Mouse (Mus musculus): ENCODE measurements around the gene Map7. TPM values are rescaled to one million over a fixed set of nuclear protein-coding genes. Genes with fewer than 3 reads are reported as not detected.

Map7 gene
- polyA plus RNA-seq, 1 experiment = 30.0 TPM

DNA sequence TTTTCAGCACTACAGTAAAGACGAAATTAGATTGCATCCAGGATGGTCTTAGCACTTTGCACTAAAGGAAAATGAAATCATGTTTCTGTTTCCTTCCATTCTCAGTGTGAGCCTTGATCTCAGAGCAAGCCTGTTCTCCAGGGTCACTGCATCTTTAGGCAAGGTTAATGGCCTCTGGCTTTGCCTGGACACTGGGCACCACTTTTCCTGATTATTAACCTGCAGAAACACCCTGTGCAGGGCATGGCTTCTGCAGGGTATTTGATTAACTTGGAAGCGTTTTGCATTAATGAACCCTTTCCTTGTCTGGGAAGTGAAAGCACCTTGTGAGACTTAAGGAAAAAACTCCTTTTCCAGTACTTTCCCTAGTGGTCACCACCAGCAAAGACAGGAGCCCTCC lies 111.2 kb downstream of the Map7 start:
- Histone ChIP-seq H3K4me3 (ENCODE audit: insufficient read depth, low read depth, low read length) (no peak overlapping the region), H3K27ac (ENCODE audit: insufficient read depth, low read depth, low read length) (peak overlapping the region; percentile 21), H3K36me3 (ENCODE audit: control insufficient read depth, insufficient read depth, low read length) (no peaks in the 10 kb centered on the region), H3K27me3 (replicated peaks; ENCODE audit: control insufficient read depth, insufficient read depth, low read length) (no peaks in the 10 kb centered on the region), H3K4me1 (ENCODE audit: control insufficient read depth, insufficient read depth, low read length) (no peaks in the 10 kb centered on the region; the same call in 1 of the 2 replicates)
- TF ChIP-seq CTCF (conservative IDR thresholded peaks at IDR 0.05; ENCODE audit: insufficient read depth, insufficient read length, low read depth, low read length) (no peak), POLR2A (IDR thresholded peaks at IDR 0.05; ENCODE audit: low read depth, low read length) (no peak)
- 37% methylated on average over 2 of the region's 2 CpGs for WGBS
- DNase-seq = peak; percentile 90

DNA sequence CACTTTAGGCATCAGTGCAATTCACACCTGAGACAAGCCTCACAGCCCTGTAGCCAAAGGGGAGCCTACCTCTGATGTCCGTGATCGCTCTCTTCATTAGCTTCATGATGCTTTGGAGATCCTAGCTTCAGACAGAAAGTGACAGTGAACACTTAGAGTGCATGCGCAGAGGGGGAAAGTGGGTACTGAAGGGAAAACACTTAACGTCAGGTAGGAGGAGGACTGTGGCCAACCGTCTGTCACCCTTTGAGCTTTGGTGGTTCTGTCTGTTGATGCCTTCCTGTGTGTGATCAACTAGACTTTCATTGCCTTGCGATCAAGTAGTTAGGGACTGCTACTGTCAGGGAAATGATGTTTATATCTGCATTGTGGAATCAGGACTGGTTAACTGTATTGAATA lies 114.6 kb downstream of the Map7 start:
- H3K36me3 ChIP-seq (ENCODE audit: control insufficient read depth, insufficient read depth, low read length) = no peaks in the 10 kb centered on the region
- H3K4me3 ChIP-seq (ENCODE audit: insufficient read depth, low read depth, low read length) = no peak overlapping the region
- H3K27ac ChIP-seq (ENCODE audit: insufficient read depth, low read depth, low read length) = no peak overlapping the region
- H3K27me3 ChIP-seq (replicated peaks; ENCODE audit: control insufficient read depth, insufficient read depth, low read length) = no peaks in the 10 kb centered on the region
- no peak for DNase-seq
- H3K4me1 ChIP-seq (ENCODE audit: control insufficient read depth, insufficient read depth, low read length) = no peaks in the 10 kb centered on the region; the same call in 1 of the 2 replicates
- WGBS = 83% methylated on average over 6 of the region's 6 CpGs
- no peak for TF ChIP-seq POLR2A (IDR thresholded peaks at IDR 0.05; ENCODE audit: low read depth, low read length)
- TF ChIP-seq CTCF (conservative IDR thresholded peaks at IDR 0.05; ENCODE audit: insufficient read depth, insufficient read length, low read depth, low read length) = no peak

DNA sequence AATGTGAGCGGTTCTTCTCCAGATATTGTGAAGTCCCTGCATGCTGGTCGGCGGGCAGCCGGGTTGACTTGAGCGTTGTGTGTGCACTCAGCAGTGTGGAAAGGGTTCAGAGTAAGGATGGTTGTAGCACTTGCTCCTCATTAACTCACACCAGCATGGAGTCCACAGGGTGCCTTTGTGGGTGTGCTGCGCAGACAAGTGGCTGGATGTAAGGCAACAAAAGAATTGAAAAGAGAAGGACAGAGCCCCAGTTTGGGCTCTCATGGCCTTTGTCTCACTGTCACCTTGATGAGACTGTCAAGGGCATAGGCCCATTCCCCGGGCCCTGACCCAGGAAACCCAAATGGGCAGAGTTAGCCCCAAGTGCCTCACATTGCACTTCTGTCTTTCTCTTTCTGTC lies 116.2 kb downstream of the Map7 start:
- TF ChIP-seq CTCF (conservative IDR thresholded peaks at IDR 0.05; ENCODE audit: insufficient read depth, insufficient read length, low read depth, low read length) (no peak), POLR2A (IDR thresholded peaks at IDR 0.05; ENCODE audit: low read depth, low read length) (no peak)
- H3K4me3 ChIP-seq (ENCODE audit: insufficient read depth, low read depth, low read length) = no peak overlapping the region
- no peak overlapping the region for H3K27ac ChIP-seq (ENCODE audit: insufficient read depth, low read depth, low read length)
- DNase-seq = no peak
- no peaks in the 10 kb centered on the region for H3K4me1 ChIP-seq (ENCODE audit: control insufficient read depth, insufficient read depth, low read length)
- WGBS = 96% methylated on average over 7 of the region's 7 CpGs
- H3K27me3 ChIP-seq (replicated peaks; ENCODE audit: control insufficient read depth, insufficient read depth, low read length) = no peaks in the 10 kb centered on the region
- no peaks in the 10 kb centered on the region for H3K36me3 ChIP-seq (ENCODE audit: control insufficient read depth, insufficient read depth, low read length)

DNA sequence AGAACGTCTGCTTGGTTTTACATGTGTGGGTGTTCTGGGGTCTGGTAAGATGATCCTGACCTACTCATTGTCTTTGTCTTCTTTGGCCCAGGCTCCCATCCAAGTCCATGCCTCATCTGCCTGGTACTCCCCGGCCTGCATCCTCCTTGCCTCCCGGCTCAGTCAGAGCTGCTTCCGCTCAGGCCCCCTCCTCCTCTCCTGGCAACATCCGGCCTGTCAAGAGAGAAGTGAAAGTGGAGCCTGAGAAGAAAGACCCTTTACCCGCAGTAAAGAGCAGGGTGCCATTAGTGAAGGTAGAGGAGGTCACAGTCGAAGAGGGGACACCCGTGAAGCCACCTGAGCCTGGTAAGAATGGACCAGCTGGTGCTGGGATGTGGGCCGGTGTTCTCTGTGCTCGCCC lies 118.8 kb downstream of the Map7 start:
- Histone ChIP-seq H3K4me3 (ENCODE audit: insufficient read depth, low read depth, low read length) (no peak overlapping the region), H3K4me1 (ENCODE audit: control insufficient read depth, insufficient read depth, low read length) (no peaks in the 10 kb centered on the region), H3K27ac (ENCODE audit: insufficient read depth, low read depth, low read length) (no peak overlapping the region), H3K27me3 (replicated peaks; ENCODE audit: control insufficient read depth, insufficient read depth, low read length) (no peaks in the 10 kb centered on the region), H3K36me3 (ENCODE audit: control insufficient read depth, insufficient read depth, low read length) (no peaks in the 10 kb centered on the region)
- no peak for DNase-seq
- 68% methylated on average over 10 of the region's 10 CpGs for WGBS
- TF ChIP-seq CTCF (conservative IDR thresholded peaks at IDR 0.05; ENCODE audit: insufficient read depth, insufficient read length, low read depth, low read length) (no peak), POLR2A (IDR thresholded peaks at IDR 0.05; ENCODE audit: low read depth, low read length) (no peak)

DNA sequence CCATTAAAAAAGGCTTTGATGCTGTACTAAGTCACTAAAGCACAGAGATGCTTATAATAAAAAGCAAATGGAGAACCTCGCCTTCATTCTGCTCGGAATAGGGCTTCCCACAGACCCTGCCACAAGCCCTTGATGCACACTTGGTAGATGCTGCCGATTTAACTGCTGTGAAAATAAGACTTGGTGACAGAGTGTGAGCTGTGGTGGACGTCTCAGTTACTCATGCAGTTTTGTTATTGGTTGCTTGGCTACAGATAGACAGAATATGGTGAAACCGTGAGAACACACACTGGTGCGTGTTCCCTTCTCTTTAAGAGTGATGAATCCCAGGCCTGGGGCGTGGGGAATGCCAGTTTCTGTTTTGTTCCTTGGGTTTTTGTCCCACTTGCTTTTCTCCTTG lies 120.7 kb downstream of the Map7 start:
- no peak overlapping the region for H3K27ac ChIP-seq (ENCODE audit: insufficient read depth, low read depth, low read length)
- no peak overlapping the region for H3K4me3 ChIP-seq (ENCODE audit: insufficient read depth, low read depth, low read length)
- H3K4me1 ChIP-seq (ENCODE audit: control insufficient read depth, insufficient read depth, low read length) = no peaks in the 10 kb centered on the region
- no peak for TF ChIP-seq POLR2A (IDR thresholded peaks at IDR 0.05; ENCODE audit: low read depth, low read length)
- TF ChIP-seq CTCF (conservative IDR thresholded peaks at IDR 0.05; ENCODE audit: insufficient read depth, insufficient read length, low read depth, low read length) = no peak
- H3K27me3 ChIP-seq (replicated peaks; ENCODE audit: control insufficient read depth, insufficient read depth, low read length) = no peaks in the 10 kb centered on the region
- no peaks in the 10 kb centered on the region for H3K36me3 ChIP-seq (ENCODE audit: control insufficient read depth, insufficient read depth, low read length)
- no peak for DNase-seq
- 66% methylated on average over 7 of the region's 7 CpGs for WGBS

DNA sequence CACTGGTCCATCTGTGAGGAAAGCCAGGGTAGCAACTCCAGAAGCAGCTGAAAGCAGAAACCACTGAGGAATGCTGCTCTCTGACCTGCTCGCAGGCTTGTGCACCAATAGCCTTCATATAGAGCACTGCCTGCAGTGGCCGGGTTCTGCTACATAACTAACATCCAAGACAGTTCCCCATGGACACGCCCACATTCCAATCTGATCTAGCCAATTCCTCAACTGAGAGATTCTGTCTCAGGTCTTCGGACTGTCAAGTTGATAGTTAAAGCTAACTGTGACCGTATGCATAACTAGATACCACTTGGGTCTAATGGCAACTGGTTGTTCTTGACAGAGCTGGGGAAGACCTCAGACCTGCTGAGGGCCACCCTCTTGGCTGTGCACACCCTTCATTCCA lies 124.1 kb downstream of the Map7 start:
- H3K4me3 ChIP-seq (ENCODE audit: insufficient read depth, low read depth, low read length) = no peak overlapping the region
- H3K4me1 ChIP-seq (ENCODE audit: control insufficient read depth, insufficient read depth, low read length) = no peaks in the 10 kb centered on the region
- no peaks in the 10 kb centered on the region for H3K27me3 ChIP-seq (replicated peaks; ENCODE audit: control insufficient read depth, insufficient read depth, low read length)
- DNase-seq = no peak
- TF ChIP-seq POLR2A (IDR thresholded peaks at IDR 0.05; ENCODE audit: low read depth, low read length) = no peak
- no peak for TF ChIP-seq CTCF (conservative IDR thresholded peaks at IDR 0.05; ENCODE audit: insufficient read depth, insufficient read length, low read depth, low read length)
- 82% methylated on average over 5 of the region's 5 CpGs for WGBS
- no peak overlapping the region for H3K27ac ChIP-seq (ENCODE audit: insufficient read depth, low read depth, low read length)
- H3K36me3 ChIP-seq (ENCODE audit: control insufficient read depth, insufficient read depth, low read length) = no peaks in the 10 kb centered on the region; the same call in 1 of the 2 replicates

DNA sequence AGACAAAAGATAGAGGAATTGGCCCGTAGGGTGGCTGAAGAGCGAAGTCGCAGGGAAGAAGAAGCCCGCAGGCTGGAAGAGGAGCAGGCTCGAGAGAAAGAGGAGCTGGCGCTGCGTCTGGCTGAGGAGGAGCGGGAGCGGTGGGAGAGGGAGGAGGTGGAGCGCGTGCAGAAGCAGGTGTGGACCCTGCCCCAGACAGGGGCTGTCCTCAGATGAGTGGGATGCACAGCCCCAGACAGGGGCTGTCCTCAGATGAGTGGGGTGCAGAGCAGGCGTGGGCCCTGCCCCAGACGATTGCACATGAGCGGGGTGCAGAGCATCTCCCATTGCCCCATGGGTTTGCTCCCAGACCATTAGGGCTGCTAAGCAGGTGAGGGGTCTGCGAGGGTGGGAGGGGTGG lies 125.0 kb downstream of the Map7 start:
- H3K36me3 ChIP-seq (ENCODE audit: control insufficient read depth, insufficient read depth, low read length) = no peaks in the 10 kb centered on the region; the same call in none of the 2 replicates
- 78% methylated on average over 15 of the region's 15 CpGs for WGBS
- H3K27me3 ChIP-seq (replicated peaks; ENCODE audit: control insufficient read depth, insufficient read depth, low read length) = no peaks in the 10 kb centered on the region
- H3K4me3 ChIP-seq (ENCODE audit: insufficient read depth, low read depth, low read length) = no peak overlapping the region
- no peaks in the 10 kb centered on the region for H3K4me1 ChIP-seq (ENCODE audit: control insufficient read depth, insufficient read depth, low read length)
- TF ChIP-seq POLR2A (IDR thresholded peaks at IDR 0.05; ENCODE audit: low read depth, low read length) (no peak), CTCF (conservative IDR thresholded peaks at IDR 0.05; ENCODE audit: insufficient read depth, insufficient read length, low read depth, low read length) (no peak)
- no peak overlapping the region for H3K27ac ChIP-seq (ENCODE audit: insufficient read depth, low read depth, low read length)
- DNase-seq = no peak
